Comparison of ENCODE assay signal across 26 mouse cellular contexts in genomic region chr2:158677946-158678345, GRCm38 (mm10). TPM values are rescaled to one million over a fixed set of nuclear protein-coding genes. Genes with fewer than 3 reads are reported as not detected.
DNase-seq lines count a peak whose midpoint lies in the region; ATAC-seq and TF ChIP-seq lines count a peak whose summit lies in the region.
"Had no signal": no experiment of that assay in that cellular context is flagged by ENCODE, and none has a peak within 500 bp of the region (broad histone marks: within the 10 kb centered on the region; RNA-seq: fewer than 3 reads in every experiment).

No protein-coding gene starts in this region.

- TF ChIP-seq CTCF in layer of hippocampus, adult 2 months (conservative IDR thresholded peaks at IDR 0.05): no peak

- H3K27me3 ChIP-seq in hindbrain, embryonic 11.5 days (ENCODE audit: control insufficient read depth, insufficient read depth, low read length): no peaks in the 10 kb centered on the region
- H3K27me3 ChIP-seq: embryonic facial prominence, embryonic 13.5 days; forebrain, embryonic 12.5 days had no signal

- H3K36me3 ChIP-seq in hindbrain, embryonic 11.5 days (ENCODE audit: control insufficient read depth, insufficient read depth, low read length): no peaks in the 10 kb centered on the region
- H3K36me3 ChIP-seq: embryonic facial prominence, embryonic 13.5 days; forebrain, embryonic 12.5 days; limb, embryonic 10.5 days had no signal

- no peaks in the 10 kb centered on the region for H3K9me3 ChIP-seq in hindbrain, embryonic 11.5 days (ENCODE audit: control insufficient read depth, low read length)
- H3K9me3 ChIP-seq: embryonic facial prominence, embryonic 13.5 days; forebrain, embryonic 12.5 days; limb, embryonic 10.5 days had no signal

- peak overlapping the region; percentile 25; the same call in 1 of the 2 replicates for H3K27ac ChIP-seq in layer of hippocampus, adult 2 months
- no peak overlapping the region for H3K27ac ChIP-seq in hindbrain, embryonic 11.5 days (ENCODE audit: low read depth, low read length)
- H3K27ac ChIP-seq: embryonic facial prominence, embryonic 13.5 days; forebrain, embryonic 12.5 days; kidney, postnatal 0 days; limb, embryonic 10.5 days; macrophage had no signal

- ATAC-seq in hematopoietic stem cell, adult 5-6 weeks (replicated peaks in 1 of 2; ENCODE audit: insufficient read depth in 1 of 2, low FRiP score in 2 of 2, low TSS enrichment in 1 of 2, low read depth in 1 of 2, poor library complexity in 2 of 2, severe bottlenecking in 2 of 2): peak; percentile 76 to 80
- peak; percentile 49 for ATAC-seq in neutrophil, adult 5-6 weeks (ENCODE audit: extremely low read depth, insufficient number of reproducible peaks, low FRiP score, poor library complexity, severe bottlenecking)
- no peak for ATAC-seq in hindbrain, embryonic 11.5 days (ENCODE audit: low FRiP score)
- ATAC-seq: hindbrain, embryonic 16.5 days; lung, postnatal 0 days had no signal

- H3K4me1 ChIP-seq in hindbrain, embryonic 11.5 days (replicated peaks; ENCODE audit: control insufficient read depth, insufficient read depth, low read length): no peaks in the 10 kb centered on the region

- no peak for DNase-seq in layer of hippocampus, adult 2 months (ENCODE audit: low spot score in 2 of 2)
- no peak for DNase-seq in layer of hippocampus, postnatal 36 days
- DNase-seq in B cell, adult 2 months: peak; percentile 64 to 68
- no peak for DNase-seq in hindbrain, embryonic 11.5 days (ENCODE audit: low spot score)
- no peak for DNase-seq in ovary, adult 18-20 months (ENCODE audit: low spot score)
- DNase-seq: adrenal gland, adult 8-10 months; cerebellum, adult 2 months; cerebellum, postnatal 25 days; embryo, embryonic 11 days; heart, postnatal 4 days; kidney, adult 18-20 months; liver; right cerebral cortex, adult 18-20 months; right cerebral cortex, postnatal 4 days; thymus, postnatal 36 days had no signal

- 63% methylated on average over 8 of the region's 8 CpGs for WGBS in hindbrain, embryonic 11.5 days

- no peak overlapping the region for H3K4me3 ChIP-seq in layer of hippocampus, adult 2 months
- H3K4me3 ChIP-seq in hindbrain, embryonic 11.5 days (ENCODE audit: low read depth, low read length): no peak overlapping the region
- H3K4me3 ChIP-seq: embryonic facial prominence, embryonic 13.5 days; erythroblast, embryonic 14.5 days; forebrain, embryonic 12.5 days; limb, embryonic 10.5 days had no signal

- no peak overlapping the region for H3K9ac ChIP-seq in hindbrain, embryonic 11.5 days (ENCODE audit: low read depth, low read length)
- H3K9ac ChIP-seq: embryonic facial prominence, embryonic 13.5 days; forebrain, embryonic 12.5 days had no signal

- no peak overlapping the region for H3K4me2 ChIP-seq in hindbrain, embryonic 11.5 days (replicated peaks; ENCODE audit: low read depth, low read length)
- H3K4me2 ChIP-seq: embryonic facial prominence, embryonic 13.5 days; forebrain, embryonic 12.5 days; midbrain, embryonic 11.5 days had no signal

RNA-seq across cellular contexts. Expression of gene Ppp1r16b, which starts 12.7 kb away (rescaled TPM):
- total RNA-seq in layer of hippocampus, adult 2 months (2021): 100 to 1,000 TPM; 147 to 150 TPM
- total RNA-seq in layer of hippocampus, postnatal 36 days (2021): 100 to 1,000 TPM; 135 to 156 TPM
- total RNA-seq in hematopoietic stem cell, adult 5-6 weeks (2017): 3.9 and 5.6 TPM in 2 replicates
- total RNA-seq in neutrophil, adult 5-6 weeks (2017): 51.2 and 52.0 TPM in 2 replicates
- 2.4 and 3.6 TPM in 2 replicates for polyA plus RNA-seq in hindbrain, embryonic 11.5 days (2014; fragmentation: Nextera tagmentation; extraction: Ambion mirVana)

RNA-seq across cellular contexts. Expression of gene Actr5, which starts 53.3 kb away (rescaled TPM):
- total RNA-seq in layer of hippocampus, adult 2 months (2021): 10 to 100 TPM; 11.3 to 12.8 TPM
- 10 to 100 TPM in 1 of 2 experiments, 1 to 10 TPM in 1; 9.9 to 13.1 TPM for total RNA-seq in layer of hippocampus, postnatal 36 days (2021)
- 14.7 and 18.9 TPM in 2 replicates for total RNA-seq in hematopoietic stem cell, adult 5-6 weeks (2017)
- 29.6 and 32.8 TPM in 2 replicates for total RNA-seq in neutrophil, adult 5-6 weeks (2017)
- 13.7 and 16.7 TPM in 2 replicates for polyA plus RNA-seq in hindbrain, embryonic 11.5 days (2014; fragmentation: Nextera tagmentation; extraction: Ambion mirVana)

Comparison
In these comparisons a context has a peak if more than half of its experiments do, and no peak if none do; other contexts are left out.
1. DNase-seq: peak in B cell, adult 2 months (2 of 2); none in layer of hippocampus, adult 2 months (0 of 2), layer of hippocampus, postnatal 36 days (0 of 2), hindbrain, embryonic 11.5 days (single experiment) and ovary, adult 18-20 months (single experiment).